Mouse (Mus musculus): ENCODE measurements around the gene Il12b. TPM values are rescaled to one million over a fixed set of nuclear protein-coding genes. Genes with fewer than 3 reads are reported as not detected.

Gene Il12b
- polyA plus RNA-seq (2015; fragmentation: Nextera tagmentation; extraction: Ambion mirVana): not detected in 2 replicates

- WGBS: 79% methylated on average over 6 of the region's 6 CpGs
- H3K4me1 ChIP-seq: peaks cover 17% of the 10 kb centered on the region
- H3K27ac ChIP-seq (replicated peaks): no peak within 1 kb of the TSS
- H3K4me3 ChIP-seq (replicated peaks): peak within 1 kb of the TSS; percentile 34
- peak within 1 kb of the TSS; percentile 27; the same call in 1 of the 2 replicates for H3K9ac ChIP-seq (replicated peaks)
- no peak for ATAC-seq (ENCODE audit: low FRiP score)
- H3K4me2 ChIP-seq: peak within 1 kb of the TSS; percentile 66
- H3K36me3 ChIP-seq: no peaks in the 10 kb centered on the region
- H3K27me3 ChIP-seq (replicated peaks): no peaks in the 10 kb centered on the region
- no peaks in the 10 kb centered on the region for H3K9me3 ChIP-seq (replicated peaks)
Observed at GRCm38 (mm10) chr11:44399763-44400162, at the start of gene Il12b. Gene Il12b (plus strand): TSS chr11:44400063.

DNA sequence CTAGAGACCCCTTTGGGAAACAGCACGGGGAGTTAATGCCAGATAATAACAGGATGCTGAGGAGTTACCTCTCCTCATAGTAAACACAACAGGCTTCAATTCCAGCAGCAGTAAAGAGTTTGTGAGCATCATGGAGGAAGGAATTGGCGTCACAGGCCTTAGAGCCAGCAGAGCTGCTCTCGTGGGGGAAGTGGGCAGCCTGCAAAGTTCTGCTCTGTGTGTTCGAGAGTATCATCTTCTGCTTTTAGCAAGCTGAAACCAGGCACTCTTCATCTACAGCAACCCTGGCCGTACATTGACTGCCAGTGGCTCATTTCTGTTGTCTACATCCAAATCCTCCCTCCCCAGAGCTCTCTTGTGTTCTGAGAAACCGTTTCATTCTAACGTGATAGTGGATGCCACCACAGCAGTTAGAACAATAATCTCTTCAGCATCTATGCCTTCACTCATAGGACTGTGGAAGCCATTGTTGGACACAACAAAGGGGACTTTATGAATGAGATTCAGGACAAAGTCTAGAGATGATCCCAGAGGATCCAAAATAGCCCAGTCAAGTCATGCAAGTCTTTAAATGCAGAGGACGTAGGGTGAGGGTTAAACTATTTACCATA is 44.9 kb upstream of the Il12b start:
- Histone ChIP-seq H3K36me3 (no peaks in the 10 kb centered on the region), H3K4me1 (no peaks in the 10 kb centered on the region), H3K27ac (replicated peaks) (no peak overlapping the region), H3K9me3 (replicated peaks) (no peaks in the 10 kb centered on the region), H3K27me3 (replicated peaks) (no peaks in the 10 kb centered on the region), H3K9ac (replicated peaks) (no peak overlapping the region), H3K4me2 (no peak overlapping the region), H3K4me3 (replicated peaks) (no peak overlapping the region)
- no peak for ATAC-seq (ENCODE audit: low FRiP score)
- 79% methylated on average over 8 of the region's 8 CpGs for WGBS

- H3K27me3 ChIP-seq (replicated peaks): no peaks in the 10 kb centered on the region
- WGBS: 96% methylated on average over 4 of the region's 4 CpGs
- H3K9ac ChIP-seq (replicated peaks): no peak overlapping the region
- no peak overlapping the region for H3K4me2 ChIP-seq
- H3K36me3 ChIP-seq: no peaks in the 10 kb centered on the region
- H3K27ac ChIP-seq (replicated peaks): no peak overlapping the region
- no peaks in the 10 kb centered on the region for H3K9me3 ChIP-seq (replicated peaks)
- no peak overlapping the region for H3K4me3 ChIP-seq (replicated peaks)
- ATAC-seq (ENCODE audit: low FRiP score): no peak
- H3K4me1 ChIP-seq: no peaks in the 10 kb centered on the region
Observed at GRCm38 (mm10) chr11:44356171-44356570, 43.7 kb upstream of the Il12b start.

DNA sequence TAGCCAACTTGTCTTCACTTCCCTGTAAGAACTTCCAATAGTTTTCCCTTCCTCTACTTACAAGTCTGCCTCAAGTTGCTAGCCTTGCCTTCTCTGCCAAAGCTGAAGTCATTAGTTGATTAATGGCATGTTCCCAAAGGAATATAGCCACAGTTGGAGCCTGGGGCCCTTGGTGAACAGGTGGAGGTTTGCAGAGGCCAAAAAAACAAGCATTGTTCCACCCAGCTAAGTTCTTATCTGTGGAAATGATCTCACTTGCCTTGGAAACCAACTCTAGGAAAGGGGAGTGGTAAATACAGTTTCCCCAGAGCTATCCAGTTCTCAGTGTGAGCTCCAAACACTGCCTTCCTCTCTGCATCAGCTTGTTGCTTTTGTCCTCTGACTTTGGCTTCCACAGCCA is 35.3 kb upstream of the Il12b start:
- Histone ChIP-seq H3K4me3 (replicated peaks) (no peak overlapping the region), H3K27ac (replicated peaks) (no peak overlapping the region), H3K9me3 (replicated peaks) (no peaks in the 10 kb centered on the region), H3K4me2 (no peak overlapping the region), H3K27me3 (replicated peaks) (no peaks in the 10 kb centered on the region), H3K4me1 (no peaks in the 10 kb centered on the region), H3K9ac (replicated peaks) (no peak overlapping the region), H3K36me3 (no peaks in the 10 kb centered on the region)
- ATAC-seq (ENCODE audit: low FRiP score): no peak

GRCm38 (mm10) chr11:44367711-44368110 is 32.2 kb upstream of the Il12b start:
- Histone ChIP-seq H3K4me2 (no peak overlapping the region), H3K4me1 (no peaks in the 10 kb centered on the region), H3K36me3 (no peaks in the 10 kb centered on the region), H3K9ac (replicated peaks) (no peak overlapping the region), H3K4me3 (replicated peaks) (no peak overlapping the region), H3K9me3 (replicated peaks) (no peaks in the 10 kb centered on the region), H3K27ac (replicated peaks) (no peak overlapping the region), H3K27me3 (replicated peaks) (no peaks in the 10 kb centered on the region)
- 89% methylated on average over 1 of the region's 1 CpGs for WGBS
- no peak for ATAC-seq (ENCODE audit: low FRiP score)

DNA sequence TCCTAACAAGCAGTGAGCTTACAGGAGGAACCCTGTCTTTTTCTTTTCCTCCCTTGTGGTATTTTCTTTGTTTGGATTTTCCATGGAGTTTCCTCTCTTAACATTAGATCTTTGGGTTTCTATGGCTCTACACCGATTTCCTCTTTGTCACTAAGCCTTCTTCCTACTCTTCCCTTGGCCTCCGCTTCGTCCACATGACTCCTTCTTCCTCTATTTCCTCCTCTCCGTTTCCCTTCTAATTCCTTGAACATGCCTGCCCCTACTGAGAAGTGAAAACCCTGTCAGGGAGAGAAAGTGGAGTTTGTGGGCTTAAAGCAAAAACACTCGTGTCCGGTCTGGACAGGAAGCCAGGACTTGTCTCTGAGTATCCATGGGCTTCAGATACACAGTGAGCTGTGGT is 27.0 kb upstream of the Il12b start:
- Histone ChIP-seq H3K27me3 (replicated peaks) (no peaks in the 10 kb centered on the region), H3K4me1 (no peaks in the 10 kb centered on the region), H3K9me3 (replicated peaks) (no peaks in the 10 kb centered on the region), H3K9ac (replicated peaks) (no peak overlapping the region), H3K4me2 (no peak overlapping the region), H3K4me3 (replicated peaks) (no peak overlapping the region), H3K36me3 (no peaks in the 10 kb centered on the region), H3K27ac (replicated peaks) (no peak overlapping the region)
- WGBS: 89% methylated on average over 6 of the region's 6 CpGs
- ATAC-seq (ENCODE audit: low FRiP score): no peak

GRCm38 (mm10) chr11:44377879-44378278 is 22.0 kb upstream of the Il12b start:
- no peak overlapping the region for H3K9ac ChIP-seq (replicated peaks)
- H3K27ac ChIP-seq (replicated peaks): no peak overlapping the region
- no peak overlapping the region for H3K4me3 ChIP-seq (replicated peaks)
- no peak overlapping the region for H3K4me2 ChIP-seq
- H3K27me3 ChIP-seq (replicated peaks): no peaks in the 10 kb centered on the region
- no peaks in the 10 kb centered on the region for H3K36me3 ChIP-seq
- no peak for ATAC-seq (ENCODE audit: low FRiP score)
- H3K4me1 ChIP-seq: no peaks in the 10 kb centered on the region
- 89% methylated on average over 5 of the region's 5 CpGs for WGBS
- no peaks in the 10 kb centered on the region for H3K9me3 ChIP-seq (replicated peaks)

GRCm38 (mm10) chr11:44380432-44381051 is 19.3 kb upstream of the Il12b start:
- ATAC-seq (ENCODE audit: low FRiP score): no peak
- Histone ChIP-seq H3K4me1 (no peaks in the 10 kb centered on the region), H3K9me3 (replicated peaks) (no peaks in the 10 kb centered on the region), H3K27ac (replicated peaks) (no peak overlapping the region), H3K36me3 (no peaks in the 10 kb centered on the region), H3K27me3 (replicated peaks) (no peaks in the 10 kb centered on the region), H3K9ac (replicated peaks) (no peak overlapping the region), H3K4me2 (no peak overlapping the region), H3K4me3 (replicated peaks) (no peak overlapping the region)
- 91% methylated on average over 3 of the region's 3 CpGs for WGBS

DNA sequence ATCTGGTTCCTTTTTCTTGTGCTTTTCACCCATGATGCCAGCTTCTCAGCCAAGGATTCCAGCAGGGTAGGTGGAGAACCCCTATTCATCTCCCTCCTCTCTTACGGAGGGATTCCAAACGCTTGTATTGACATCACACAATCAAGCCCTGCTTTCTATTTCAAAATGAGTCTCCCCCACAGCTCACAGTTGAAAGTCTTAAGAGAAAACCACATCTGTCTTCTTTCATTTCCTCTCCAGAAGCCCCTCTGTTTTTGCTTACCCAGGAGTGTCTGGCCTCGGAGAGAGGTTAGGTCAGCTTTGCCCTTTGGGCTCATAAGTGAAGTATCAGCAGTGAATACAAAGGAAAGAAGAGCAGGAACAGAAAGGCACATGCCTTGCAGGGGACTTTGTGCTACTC is 17.7 kb upstream of the Il12b start:
- Histone ChIP-seq H3K36me3 (no peaks in the 10 kb centered on the region), H3K9ac (replicated peaks) (no peak overlapping the region), H3K27ac (replicated peaks) (no peak overlapping the region), H3K27me3 (replicated peaks) (no peaks in the 10 kb centered on the region), H3K4me1 (no peaks in the 10 kb centered on the region), H3K4me3 (replicated peaks) (no peak overlapping the region), H3K4me2 (no peak overlapping the region), H3K9me3 (replicated peaks) (no peaks in the 10 kb centered on the region)
- 62% methylated on average over 3 of the region's 3 CpGs for WGBS
- ATAC-seq (ENCODE audit: low FRiP score): no peak

- Histone ChIP-seq H3K27ac (replicated peaks) (no peak overlapping the region), H3K36me3 (no peaks in the 10 kb centered on the region), H3K27me3 (replicated peaks) (no peaks in the 10 kb centered on the region), H3K9ac (replicated peaks) (no peak overlapping the region), H3K9me3 (replicated peaks) (no peaks in the 10 kb centered on the region), H3K4me2 (no peak overlapping the region), H3K4me1 (no peaks in the 10 kb centered on the region), H3K4me3 (replicated peaks) (no peak overlapping the region)
- 76% methylated on average over 2 of the region's 2 CpGs for WGBS
- ATAC-seq (ENCODE audit: low FRiP score): no peak
Observed at GRCm38 (mm10) chr11:44387031-44387430, 12.8 kb upstream of the Il12b start.

DNA sequence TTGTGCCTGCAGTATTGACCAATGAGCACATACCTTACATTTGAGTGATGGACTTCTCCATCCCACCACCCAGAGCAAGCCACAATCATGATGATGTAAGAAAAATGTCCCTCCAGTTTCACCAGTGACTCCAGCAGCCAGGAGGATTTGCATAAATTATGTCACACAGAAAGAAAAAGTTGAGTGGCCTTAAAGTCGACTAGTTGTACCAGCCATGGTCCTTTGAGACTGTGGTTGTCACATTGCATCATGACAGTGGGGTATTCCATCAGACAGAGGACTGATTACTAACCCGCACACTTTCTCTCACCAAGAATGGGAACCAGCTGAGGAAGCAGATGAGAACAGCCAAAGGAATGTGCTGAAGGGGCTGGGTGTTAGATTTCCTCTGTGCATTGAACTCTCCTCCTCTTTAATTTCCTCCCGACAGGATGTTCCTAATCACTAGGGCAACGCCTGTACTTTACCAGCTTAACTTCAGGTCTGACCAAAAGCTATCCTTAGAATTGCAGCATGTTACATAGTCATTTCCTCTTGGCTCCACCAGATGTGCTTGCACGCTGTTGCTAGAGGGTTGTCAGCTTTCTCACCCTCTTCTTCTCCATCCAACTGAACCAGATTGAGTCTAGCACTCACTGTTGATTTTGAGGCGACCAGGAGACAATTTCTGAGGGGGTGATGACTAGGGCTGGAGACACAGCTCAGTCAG is 9.7 kb upstream of the Il12b start:
- 62% methylated on average over 6 of the region's 6 CpGs for WGBS
- Histone ChIP-seq H3K4me1 (no peaks in the 10 kb centered on the region), H3K4me2 (no peak overlapping the region), H3K27me3 (replicated peaks) (no peaks in the 10 kb centered on the region), H3K9me3 (replicated peaks) (no peaks in the 10 kb centered on the region), H3K27ac (replicated peaks) (no peak overlapping the region), H3K36me3 (no peaks in the 10 kb centered on the region), H3K4me3 (replicated peaks) (no peak overlapping the region), H3K9ac (replicated peaks) (no peak overlapping the region)
- no peak for ATAC-seq (ENCODE audit: low FRiP score)
